Mouse (Mus musculus): ENCODE measurements around the gene Ccdc32.

Ccdc32 gene

DNA sequence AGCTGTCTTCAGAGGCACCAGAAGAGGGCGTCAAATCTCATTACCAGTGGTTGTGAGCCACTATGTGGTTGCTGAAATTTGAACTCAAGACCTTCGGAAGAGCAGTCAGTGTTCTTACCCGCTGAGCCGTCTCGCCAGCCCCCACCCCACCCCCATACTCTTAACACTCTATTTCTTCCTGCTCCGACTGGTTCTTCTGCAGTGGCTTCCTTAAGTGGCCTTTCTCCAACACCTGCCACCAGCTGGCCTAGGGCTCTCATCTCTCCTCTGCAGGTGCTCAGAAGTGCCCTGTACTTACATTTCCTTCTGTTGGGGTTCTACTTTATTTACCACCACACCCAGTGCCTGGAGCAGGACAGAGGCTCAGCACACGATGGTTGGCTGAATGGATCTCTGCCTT is 14.2 kb downstream of the Ccdc32 start:
- DNase-seq = peak; percentile 18

DNA sequence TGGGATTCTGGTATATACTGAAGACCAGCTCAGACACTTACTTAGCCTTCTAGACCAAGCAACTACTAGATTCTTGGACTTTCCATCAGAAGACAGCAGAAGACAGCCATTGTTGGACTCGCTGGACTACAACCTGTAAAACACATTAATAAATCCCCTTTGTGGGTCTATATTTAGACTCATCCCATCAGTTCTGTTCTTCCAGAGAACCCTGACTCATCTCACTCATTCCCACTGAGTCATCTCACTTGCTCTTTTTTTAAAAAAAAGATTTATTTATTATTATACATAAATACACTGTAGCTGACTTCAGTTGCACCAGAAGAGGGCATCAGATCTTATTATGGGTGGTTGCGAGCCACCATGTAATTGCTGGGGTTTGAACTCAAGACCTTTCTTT is 19.8 kb downstream of the Ccdc32 start:
- DNase-seq = no peak

DNA sequence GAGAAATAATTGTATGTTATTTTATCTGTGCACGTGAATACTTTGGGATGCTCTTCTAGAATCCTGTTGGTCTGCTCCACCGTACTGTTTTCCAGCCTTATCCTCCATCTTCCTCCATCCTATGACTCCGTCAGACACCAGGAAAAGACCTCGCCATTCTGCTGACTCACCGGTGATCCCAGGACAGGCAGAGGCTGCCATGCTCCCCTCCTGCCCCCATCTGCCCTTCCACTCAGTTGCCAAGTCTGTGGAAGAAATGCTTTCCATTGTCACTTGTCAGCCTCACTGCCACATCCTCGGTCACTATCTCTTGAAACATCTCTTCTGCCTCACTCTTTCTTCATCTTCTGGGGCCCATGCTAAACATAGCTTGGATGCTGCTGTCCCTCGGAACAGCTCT is 22.3 kb downstream of the Ccdc32 start:
- DNase-seq = no peak

DNA sequence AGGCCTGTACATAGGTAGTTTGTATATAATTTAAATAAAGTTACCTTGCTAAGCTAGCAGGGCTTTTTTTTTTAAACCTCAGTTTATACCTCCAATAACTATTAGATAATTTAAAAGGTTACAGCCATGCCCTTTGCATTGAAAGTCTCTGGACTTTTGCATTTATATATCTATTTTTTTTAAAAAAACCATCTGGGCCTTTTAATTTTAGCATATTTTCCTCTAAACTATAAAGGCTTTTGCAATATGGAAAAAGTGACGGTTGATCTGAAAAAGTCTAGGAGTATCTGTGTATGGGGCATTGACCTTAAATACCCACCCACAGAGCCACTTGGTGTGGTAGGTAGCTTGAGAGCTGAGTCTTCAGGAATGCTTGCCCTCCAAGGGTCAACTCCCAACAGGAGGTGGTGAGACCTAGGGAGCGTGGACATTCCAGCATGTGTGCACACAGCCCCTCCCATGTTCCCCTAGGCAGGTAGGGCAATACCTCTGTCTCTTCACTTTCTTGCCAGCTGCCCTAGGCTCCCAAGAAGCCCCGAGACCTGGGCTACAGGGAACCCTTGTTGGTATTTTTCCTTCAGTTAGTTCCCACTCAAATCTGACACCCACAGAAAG is 30.1 kb downstream of the Ccdc32 start:
- DNase-seq = no peak

DNA sequence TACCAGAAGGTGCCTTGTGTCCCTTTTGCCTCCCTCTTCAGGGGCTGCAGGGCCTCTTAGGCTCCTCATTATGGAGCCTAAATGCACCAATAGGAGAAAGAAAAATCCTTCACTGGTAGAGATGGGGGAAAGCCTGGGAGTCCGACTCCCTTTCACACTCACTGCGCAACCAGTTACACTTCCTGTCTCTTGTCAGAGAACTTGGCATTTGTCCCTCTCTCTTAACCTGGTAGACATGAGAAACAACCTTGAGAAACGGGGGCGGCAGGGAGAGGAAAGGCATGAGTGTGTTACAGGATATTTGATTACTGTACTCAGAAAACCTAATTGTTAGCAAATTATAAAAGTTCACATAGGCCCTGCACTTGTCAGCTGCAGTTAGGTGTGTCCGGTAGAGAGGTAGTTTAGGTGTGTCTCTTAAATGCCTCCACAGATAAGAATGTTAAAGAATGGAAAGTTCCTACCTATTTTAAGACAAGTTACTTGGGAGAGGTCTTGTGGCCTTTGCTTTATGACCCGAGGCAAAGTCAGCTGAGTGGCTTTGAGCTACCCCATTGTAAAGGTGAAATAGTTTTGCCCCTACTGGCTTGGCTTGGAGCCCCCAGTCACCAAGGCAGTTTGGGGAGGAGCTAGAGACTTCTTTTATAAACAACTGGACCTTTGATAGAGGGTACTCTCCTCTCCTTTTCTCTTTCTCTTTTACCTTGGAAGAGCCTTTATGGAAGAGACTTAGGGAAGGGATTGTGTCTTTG is 30.9 kb downstream of the Ccdc32 start:
- no peak for DNase-seq

DNA sequence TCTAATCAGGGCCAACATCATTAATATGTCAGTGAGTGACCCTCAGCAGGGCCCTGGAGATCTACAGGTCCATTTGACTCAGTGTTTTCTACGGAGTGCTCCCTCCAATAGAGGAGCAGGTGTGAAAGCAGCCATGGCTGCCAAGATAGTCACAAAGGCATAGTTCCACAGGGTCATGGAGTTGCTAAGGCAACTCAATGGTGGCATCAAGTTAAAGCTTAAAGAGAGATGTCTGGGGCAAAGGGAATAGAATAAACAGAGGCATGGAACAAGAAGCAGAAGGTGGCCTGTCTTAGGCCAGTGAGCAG is 32.4 kb downstream of the Ccdc32 start:
- no peak for DNase-seq

DNA sequence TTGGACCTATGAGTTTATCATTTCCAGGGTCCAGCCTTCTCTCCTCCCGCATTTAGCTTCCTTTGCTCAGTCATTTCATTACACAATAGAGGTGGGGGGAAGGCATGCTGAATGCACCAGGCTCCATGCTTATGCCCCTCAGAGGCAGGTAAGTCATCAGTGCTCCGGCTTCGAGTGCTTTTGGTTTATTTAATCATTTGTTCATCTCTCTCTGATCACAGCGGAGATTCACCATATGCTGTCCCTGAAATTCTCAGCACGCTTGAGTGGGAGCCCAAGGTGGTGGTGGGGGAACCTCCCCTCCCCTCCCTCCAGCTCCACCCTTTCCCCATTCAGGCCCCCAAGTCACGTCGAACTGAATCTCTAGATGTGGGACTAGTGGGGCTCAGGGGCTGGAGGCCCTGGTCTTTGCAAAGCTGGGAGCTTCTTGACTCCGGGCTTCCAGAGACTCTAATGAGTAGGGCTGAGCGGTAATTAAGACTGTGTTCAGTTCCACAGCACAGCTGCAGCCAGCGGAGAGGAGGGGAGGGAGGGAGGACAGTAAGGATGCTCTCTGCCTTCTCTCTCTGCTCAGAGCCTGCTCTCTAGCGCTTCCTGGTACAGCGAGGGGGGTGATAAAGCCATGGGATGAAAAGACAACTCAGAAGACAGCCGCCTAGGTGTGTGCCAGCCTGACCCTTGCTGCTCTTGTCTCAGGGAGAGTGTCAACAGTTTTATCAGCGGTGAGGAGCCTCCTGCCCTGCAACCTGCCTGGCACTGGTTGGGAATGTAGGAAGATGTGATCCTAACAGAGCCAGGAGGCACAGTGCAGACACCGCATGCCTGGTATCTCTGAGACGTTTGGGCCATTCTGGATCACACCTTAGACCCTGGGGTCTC is 33.0 kb downstream of the Ccdc32 start:
- no peak for DNase-seq

DNA sequence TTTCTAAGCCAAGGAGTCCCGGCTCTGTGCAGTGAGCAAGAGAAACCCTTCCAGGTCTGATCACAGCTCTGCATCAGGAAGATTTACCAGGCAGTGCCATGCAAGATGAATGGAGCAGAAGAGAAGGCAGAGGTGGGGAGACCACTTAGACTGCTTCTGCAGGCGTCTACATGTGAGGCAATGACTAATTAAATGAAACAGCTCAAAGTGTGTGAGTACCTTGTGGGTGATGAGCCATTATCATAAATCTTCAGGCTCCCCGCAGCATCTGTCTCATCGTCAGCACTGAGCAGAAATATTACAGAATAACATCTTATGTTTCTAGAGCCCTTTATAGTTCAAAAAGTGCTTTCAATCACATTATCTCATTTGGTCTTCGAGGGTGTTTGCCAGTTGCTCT is 33.7 kb downstream of the Ccdc32 start:
- DNase-seq = no peak

DNA sequence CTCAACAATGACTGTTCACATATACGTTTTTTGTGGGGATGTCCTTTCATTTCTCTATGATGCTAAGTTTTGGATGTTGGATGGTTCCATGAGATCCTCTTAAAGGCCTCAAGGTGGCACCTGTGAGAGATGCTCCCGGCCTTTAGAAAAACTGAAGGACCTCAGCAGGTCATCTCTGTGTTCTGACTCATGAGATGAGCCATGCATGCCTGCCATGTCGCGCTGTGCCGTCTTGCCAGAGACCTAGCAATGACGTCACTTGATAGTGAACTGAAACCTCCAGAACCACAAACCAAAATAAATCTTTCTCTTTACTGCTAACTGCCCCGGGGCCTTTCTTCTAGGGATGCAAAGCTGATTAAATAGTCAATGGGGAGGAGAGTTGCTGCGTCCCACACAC is 45.4 kb downstream of the Ccdc32 start:
- DNase-seq = no peak

DNA sequence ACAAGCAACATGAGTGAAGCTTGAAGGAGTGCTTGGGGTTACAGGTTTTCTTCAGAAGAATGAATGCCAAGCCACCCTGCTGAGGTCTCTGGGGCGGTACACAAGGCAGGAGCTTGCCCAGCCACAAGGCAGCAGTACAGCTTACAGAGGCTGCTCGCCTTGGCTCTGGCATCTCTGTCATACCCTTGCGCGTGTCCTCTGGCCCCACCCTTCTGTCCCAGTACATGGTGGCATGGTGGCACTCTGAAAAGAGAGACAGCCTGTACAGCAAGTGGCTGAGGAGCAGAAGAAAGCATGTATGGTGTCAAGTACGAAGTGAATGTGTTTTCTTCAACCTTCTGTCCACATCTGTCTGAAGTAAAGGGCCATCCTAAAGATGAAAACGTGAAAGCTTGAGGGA is 48.4 kb downstream of the Ccdc32 start:
- no peak for DNase-seq

DNA sequence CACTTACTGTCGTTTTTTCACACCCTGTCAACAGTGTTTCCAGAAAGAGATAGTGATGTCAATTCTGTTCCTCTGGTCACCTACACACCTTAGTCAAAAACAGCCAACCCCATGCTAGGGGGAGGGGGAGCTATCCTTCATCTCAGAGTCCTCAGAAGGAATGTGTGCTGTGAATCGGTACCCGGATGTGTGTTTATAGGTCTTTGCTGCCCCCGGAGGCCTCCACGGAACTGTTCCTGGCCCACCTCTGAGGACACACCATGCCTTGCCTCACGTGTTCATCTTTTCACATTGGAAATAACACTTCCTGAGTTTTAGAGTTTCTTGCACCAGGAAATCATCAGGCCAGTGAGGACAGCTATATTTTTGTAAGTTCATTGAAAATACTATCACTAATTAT is 51.1 kb downstream of the Ccdc32 start:
- DNase-seq = peak; percentile 11

DNA sequence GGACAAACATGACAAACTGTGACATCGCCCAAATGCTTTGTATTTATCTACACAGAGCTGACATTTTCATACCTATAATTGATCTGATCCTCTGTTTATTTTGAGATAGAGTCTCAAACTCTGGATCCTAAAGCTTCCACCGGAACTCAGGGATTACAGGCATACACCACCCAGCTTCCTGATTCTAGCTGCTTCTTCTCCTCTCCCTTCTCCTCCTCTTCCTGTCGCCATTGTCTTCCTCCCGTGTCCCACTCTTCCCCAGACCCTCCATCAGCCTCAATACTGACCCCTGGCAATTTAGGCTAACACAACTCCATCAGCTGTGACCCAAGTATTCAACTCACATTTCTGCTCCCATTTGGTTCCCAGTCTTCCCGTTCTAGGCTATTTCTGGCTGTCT is 52.3 kb downstream of the Ccdc32 start:
- no peak for DNase-seq

DNA sequence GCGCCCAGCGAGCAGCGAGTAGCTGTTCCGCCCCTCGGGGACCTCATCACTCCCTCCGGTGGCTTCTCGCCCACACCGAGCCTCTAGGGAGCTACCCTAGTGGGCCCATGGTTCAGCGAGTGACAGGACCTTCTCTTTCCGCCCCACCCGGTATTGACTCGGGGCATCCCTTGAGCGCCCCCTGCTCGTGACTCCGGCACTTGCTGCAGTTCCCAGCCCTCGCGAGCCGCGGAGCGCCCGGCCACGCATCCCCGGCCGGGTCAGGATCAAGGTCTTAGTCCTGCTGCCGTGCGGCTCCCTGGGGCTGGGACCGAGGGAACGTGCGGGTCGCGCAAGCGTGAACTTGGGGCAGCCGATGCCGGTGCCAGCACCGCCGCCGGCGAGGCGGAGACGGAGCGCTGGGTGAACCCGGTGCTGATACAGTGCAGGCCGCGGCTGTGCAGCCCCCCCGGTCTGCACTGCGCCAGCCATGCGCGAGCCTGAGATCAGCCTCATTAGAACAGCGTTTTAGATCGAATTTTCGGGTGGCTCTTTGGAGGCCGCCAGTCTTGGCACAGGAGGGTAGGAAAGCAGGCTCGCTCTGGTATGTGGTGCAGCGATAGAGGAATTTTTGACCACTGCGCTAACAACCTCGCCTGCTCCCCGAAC is 52.8 kb downstream of the Ccdc32 start:
- peak; percentile 92 for DNase-seq

DNA sequence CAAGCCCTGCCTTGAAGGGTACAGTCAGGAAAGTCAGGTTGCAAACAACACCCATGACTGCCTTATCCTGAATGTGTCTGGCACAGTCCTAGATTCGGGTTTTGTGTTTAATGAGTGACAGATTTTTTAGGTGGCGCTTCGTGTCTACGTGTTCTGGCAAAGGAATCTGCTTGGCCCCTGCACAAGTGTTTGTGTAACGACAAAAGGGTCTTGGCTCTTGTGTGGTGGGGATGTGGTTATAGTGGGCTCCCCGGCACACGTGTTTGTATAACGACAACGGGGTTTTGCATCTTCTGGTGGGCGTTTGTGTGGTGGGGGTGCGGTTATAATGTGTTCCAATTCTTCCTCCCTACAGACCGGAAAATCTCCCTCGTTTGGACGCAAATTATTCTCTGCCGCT is 53.3 kb downstream of the Ccdc32 start:
- DNase-seq = no peak

DNA sequence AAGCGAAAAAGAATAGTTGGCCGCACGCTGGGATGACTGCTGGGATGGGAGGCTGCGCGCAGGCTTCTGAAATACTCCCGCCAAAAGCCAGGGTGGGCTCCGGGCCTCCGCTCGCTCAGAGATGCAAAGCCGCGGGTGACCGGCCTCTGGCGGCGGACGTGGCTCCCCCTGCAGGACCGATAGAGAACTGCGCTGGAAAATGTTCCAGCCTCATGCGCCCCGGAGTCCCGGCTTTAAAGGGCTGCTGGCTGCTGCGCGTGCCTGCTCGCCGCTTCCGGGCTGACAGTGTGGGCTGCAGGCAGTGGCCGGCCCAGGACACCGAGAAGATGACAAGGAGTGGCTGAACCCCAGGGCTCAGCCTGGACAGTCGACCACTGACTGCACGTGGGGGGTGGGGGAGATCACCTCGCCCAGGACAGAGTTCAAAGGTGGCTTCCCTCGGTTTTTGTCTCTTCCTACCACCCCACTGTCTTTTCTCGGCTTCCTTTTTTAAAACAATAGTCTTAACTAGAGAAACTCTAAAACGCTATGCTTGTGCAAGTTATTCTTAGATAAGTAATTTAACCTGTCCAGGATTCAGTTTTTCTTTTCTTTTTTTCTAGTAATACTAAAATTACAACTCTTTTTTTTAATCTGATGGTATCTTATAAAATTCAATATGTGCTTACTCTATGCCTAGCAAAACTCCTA is 56.4 kb downstream of the Ccdc32 start:
- DNase-seq = peak; percentile 88

DNA sequence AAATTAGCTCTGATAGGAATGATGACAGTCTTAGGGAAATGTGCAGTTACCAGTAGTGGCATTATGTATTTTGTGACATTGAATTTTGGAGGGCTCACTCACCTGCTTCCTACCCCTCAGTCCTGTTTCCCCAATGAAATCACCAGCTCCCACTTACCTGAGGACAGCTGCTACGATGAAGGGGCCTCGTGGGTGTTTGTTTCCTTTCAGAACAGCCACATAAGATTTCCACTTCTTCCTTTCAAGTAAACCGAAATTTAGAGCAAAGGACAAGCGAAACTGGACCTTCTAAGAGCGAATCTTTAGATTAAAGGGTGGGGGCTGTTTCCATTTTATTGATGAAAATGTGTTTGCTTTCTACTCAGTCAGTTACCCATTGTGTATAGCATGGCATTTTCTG is 57.1 kb downstream of the Ccdc32 start:
- DNase-seq = no peak

DNA sequence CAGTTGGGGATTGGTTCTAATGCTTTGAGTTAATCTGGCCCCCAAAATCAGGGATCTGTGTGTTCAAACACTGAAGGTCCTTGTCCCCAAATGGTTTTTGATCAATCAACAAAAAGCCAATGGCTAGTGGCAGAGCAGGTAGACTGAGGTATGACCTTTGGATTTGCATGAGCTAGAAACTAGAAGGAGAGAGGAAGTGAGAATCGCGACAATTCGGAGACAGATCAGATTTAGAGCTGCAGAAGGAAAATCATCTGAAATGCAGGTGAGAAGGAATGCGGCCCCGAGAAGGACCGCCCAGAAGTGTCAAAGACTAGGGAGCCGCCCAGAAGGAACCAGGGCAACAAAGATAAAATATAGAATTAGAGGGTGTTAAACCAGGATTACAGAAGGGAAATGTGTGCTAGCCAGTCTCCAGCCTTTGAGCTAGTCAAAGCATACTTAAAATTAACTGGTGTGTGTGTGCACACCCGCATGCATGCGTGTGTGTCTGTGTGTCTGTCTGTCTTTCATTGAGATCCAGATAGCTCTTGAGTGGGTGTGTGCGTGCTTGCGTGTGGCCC is 59.5 kb downstream of the Ccdc32 start:
- no peak for DNase-seq

All from thymus, postnatal 25 days (tissue).